Mouse (Mus musculus) limb, embryonic 14.5 days (tissue): Measurements from ENCODE around the gene Tmem170b. TPM values are rescaled to one million over a fixed set of nuclear protein-coding genes. Genes with fewer than 3 reads are reported as not detected.

Source experiments
- ATAC-seq: fragments of 200-750 bp; cut with Nextera tagmentation; 2 replicates; pipeline ENCODE4 v1.8.0; 2017; ENCODE audit warnings: low read depth, moderate number of reproducible peaks, moderate TSS enrichment; ENCODE audit not compliant: low FRiP score
- DNase-seq: peaks from one replicate; pipeline ENCODE4 v3.0.0-alpha.2; 2015; ENCODE audit warnings: low spot score
- H3K27ac ChIP-seq: fragments of 300-500 bp; sonication (generic); replicated peaks from 2 replicates; pipeline ENCODE4 v1.5.1; 2014; ENCODE audit warnings: low read depth, mild to moderate bottlenecking, low read length, moderate library complexity, mixed read lengths
- H3K27me3 ChIP-seq: fragments of 300-500 bp; sonication (generic); 2 replicates; pipeline ENCODE4 v1.6.1; 2014; ENCODE audit warnings: low read length, mixed read lengths; ENCODE audit not compliant: control insufficient read depth, insufficient read depth
- H3K36me3 ChIP-seq: fragments of 300-500 bp; sonication (generic); 2 replicates; pipeline ENCODE4 v1.6.1; 2014; ENCODE audit warnings: mild to moderate bottlenecking, low read length, moderate library complexity, mixed read lengths; ENCODE audit not compliant: control insufficient read depth, insufficient read depth
- H3K4me1 ChIP-seq: fragments of 300-500 bp; sonication (generic); 2 replicates; pipeline ENCODE4 v1.6.1; 2014; ENCODE audit warnings: antibody characterized with exemption, low read length, mixed read lengths; ENCODE audit not compliant: control insufficient read depth, insufficient read depth
- H3K4me2 ChIP-seq: fragments of 300-500 bp; sonication (generic); replicated peaks from 2 replicates; pipeline ENCODE4 v1.6.1; 2014; ENCODE audit warnings: low read depth, mild to moderate bottlenecking, low read length, moderate library complexity; ENCODE audit not compliant: severe bottlenecking
- H3K4me3 ChIP-seq: fragments of 300-500 bp; sonication (generic); replicated peaks from 2 replicates; pipeline ENCODE4 v1.5.1; 2014; ENCODE audit warnings: low read length
- H3K9ac ChIP-seq: fragments of 300-500 bp; sonication (generic); 2 replicates; pipeline ENCODE4 v1.6.1; 2014; ENCODE audit warnings: mild to moderate bottlenecking, low read depth, low read length, moderate library complexity; ENCODE audit not compliant: severe bottlenecking
- H3K9me3 ChIP-seq: fragments of 300-500 bp; sonication (generic); 2 replicates; pipeline ENCODE4 v1.6.1; 2016; ENCODE audit warnings: low read length; ENCODE audit not compliant: control insufficient read depth
- POLR2A ChIP-seq: fragments of 200-500 bp; IDR thresholded peaks from 2 replicates; pipeline ENCODE4 v1.8.0; 2012; ENCODE audit warnings: inconsistent platforms, mild to moderate bottlenecking, moderate library complexity, borderline replicate concordance; ENCODE audit not compliant: insufficient read depth, insufficient read length; ENCODE audit errors: extremely low read depth
- WGBS: fragments of 180-500 bp; shearing (Covaris S2); extraction: QIAGEN DNeasy Blood & Tissue Kit; methylation state at CpG from one replicate; pipeline ENCODE4 v1.1.7; 2014; 5-methylcytosine and 5-hydroxymethylcytosine counted together
- polyA plus RNA-seq, 2 experiments: library from polyadenylated mRNA; depleted of rRNA in 1 of 2; stranded (reverse) in 1 of 2; unstranded in 1 of 2; fragments of >200 nt; fragmentation: Nextera tagmentation in 1 of 2; extraction: Ambion mirVana in 1 of 2; gene quantifications; 2 replicates each; pipeline versions ENCODE4 v1.2.1 to v1.2.3; 2012 to 2014

The Tmem170b gene
- polyA plus RNA-seq, 2 experiments, result 4.4 to 15.7 TPM

- ATAC-seq (no peak), DNase-seq (no peak)
- Histone ChIP-seq H3K9me3 (no peaks in the 10 kb centered on the region), H3K36me3 (no peaks in the 10 kb centered on the region), H3K4me2 (no peak overlapping the region), H3K4me1 (no peaks in the 10 kb centered on the region), H3K27ac (no peak overlapping the region), H3K27me3 (no peaks in the 10 kb centered on the region), H3K4me3 (no peak overlapping the region), H3K9ac (no peak overlapping the region)
- TF ChIP-seq POLR2A, result no peak
- WGBS, result 91% methylated on average over 3 of the region's 3 CpGs
These were observed 21.4 kb upstream of the Tmem170b start for GRCm38 (mm10) chr13:41584358-41584680.

GRCm38 (mm10) chr13:41584896-41585295 is 20.8 kb upstream of the Tmem170b start:
- Histone ChIP-seq H3K9me3 (no peaks in the 10 kb centered on the region), H3K27ac (no peak overlapping the region), H3K27me3 (no peaks in the 10 kb centered on the region), H3K4me2 (no peak overlapping the region), H3K4me1 (no peaks in the 10 kb centered on the region), H3K36me3 (no peaks in the 10 kb centered on the region), H3K4me3 (no peak overlapping the region), H3K9ac (no peak overlapping the region)
- no peak for ATAC-seq
- no peak for TF ChIP-seq POLR2A
- 66% methylated on average over 4 of the region's 4 CpGs for WGBS
- DNase-seq, result no peak

- WGBS, result 65% methylated on average over 2 of the region's 2 CpGs
- H3K27ac ChIP-seq, result no peak overlapping the region
- H3K9me3 ChIP-seq, result no peaks in the 10 kb centered on the region
- no peak for DNase-seq
- no peak for TF ChIP-seq POLR2A
- no peak for ATAC-seq
- H3K9ac ChIP-seq, result no peak overlapping the region
- no peak overlapping the region for H3K4me2 ChIP-seq
- no peaks in the 10 kb centered on the region for H3K36me3 ChIP-seq
- no peaks in the 10 kb centered on the region for H3K27me3 ChIP-seq
- H3K4me3 ChIP-seq, result no peak overlapping the region
- H3K4me1 ChIP-seq, result no peaks in the 10 kb centered on the region
These were observed 9.0 kb upstream of the Tmem170b start for GRCm38 (mm10) chr13:41596678-41597077.

- no peaks in the 10 kb centered on the region for H3K36me3 ChIP-seq
- H3K4me1 ChIP-seq, result 0 out of 2 replicates have a peak, but pooled peaks cover 3% of the 10 kb centered on the region
- no peaks in the 10 kb centered on the region for H3K9me3 ChIP-seq
- no peak for TF ChIP-seq POLR2A
- no peak overlapping the region for H3K9ac ChIP-seq
- DNase-seq (no peak), ATAC-seq (no peak)
- 79% methylated on average over 4 of the region's 4 CpGs for WGBS
- H3K27ac ChIP-seq, result no peak overlapping the region
- H3K4me2 ChIP-seq, result no peak overlapping the region
- H3K27me3 ChIP-seq, result no peaks in the 10 kb centered on the region
- no peak overlapping the region for H3K4me3 ChIP-seq
These were observed 5.7 kb upstream of the Tmem170b start for GRCm38 (mm10) chr13:41599977-41600376.

GRCm38 (mm10) chr13:41601056-41601455 is 4.7 kb upstream of the Tmem170b start:
- Histone ChIP-seq H3K4me1 (0 out of 2 replicates have a peak, but pooled peaks cover 3% of the 10 kb centered on the region), H3K36me3 (no peaks in the 10 kb centered on the region), H3K27ac (no peak overlapping the region), H3K27me3 (no peaks in the 10 kb centered on the region), H3K4me2 (no peak overlapping the region), H3K9ac (no peak overlapping the region), H3K9me3 (no peaks in the 10 kb centered on the region), H3K4me3 (no peak overlapping the region)
- no peak for ATAC-seq
- 88% methylated on average over 3 of the region's 3 CpGs for WGBS
- TF ChIP-seq POLR2A, result no peak
- no peak for DNase-seq

- H3K27ac ChIP-seq, result no peak overlapping the region
- TF ChIP-seq POLR2A, result no peak
- 68% methylated on average over 5 of the region's 5 CpGs for WGBS
- H3K36me3 ChIP-seq, result no peaks in the 10 kb centered on the region
- ATAC-seq (no peak), DNase-seq (no peak)
- no peaks in the 10 kb centered on the region for H3K27me3 ChIP-seq
- no peak overlapping the region for H3K4me3 ChIP-seq
- 0 out of 2 replicates have a peak, but pooled peaks cover 6% of the 10 kb centered on the region for H3K4me1 ChIP-seq
- H3K9me3 ChIP-seq, result no peaks in the 10 kb centered on the region
- H3K9ac ChIP-seq, result no peak overlapping the region
- no peak overlapping the region for H3K4me2 ChIP-seq
These were observed 1.7 kb upstream of the Tmem170b start for GRCm38 (mm10) chr13:41603921-41604466.
